Mouse (Mus musculus) monocyte, adult 2 months (primary cell): ENCODE results near the gene Cyth2.

Experiments
- DNase-seq, 2 experiments: peaks; one replicate each; pipeline ENCODE4 v3.0.0; 2022; ENCODE audit warnings: low spot score in 2 of 2, low read depth in 1 of 2

The Cyth2 gene

DNA sequence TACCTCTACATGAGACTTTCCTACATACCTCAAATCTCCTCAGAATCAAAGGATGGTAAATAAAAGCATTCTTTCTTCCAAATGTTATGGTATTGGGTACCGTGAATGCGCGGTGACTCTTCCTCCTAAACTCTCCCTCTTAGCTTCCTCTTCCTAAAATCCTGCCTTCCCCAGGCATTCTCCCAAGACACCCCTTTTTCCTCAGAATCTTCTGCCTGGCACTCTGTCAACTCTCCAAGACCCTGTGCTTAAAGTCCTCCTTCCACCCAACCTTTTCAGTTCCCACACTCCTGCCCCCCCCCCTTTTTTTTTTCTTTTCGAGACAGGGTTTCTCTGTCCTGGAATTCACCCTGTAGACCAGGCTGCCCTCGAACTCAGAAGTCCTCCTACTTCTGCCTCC is 460 bp upstream of the Cyth2 start:
- no peak for DNase-seq

DNA sequence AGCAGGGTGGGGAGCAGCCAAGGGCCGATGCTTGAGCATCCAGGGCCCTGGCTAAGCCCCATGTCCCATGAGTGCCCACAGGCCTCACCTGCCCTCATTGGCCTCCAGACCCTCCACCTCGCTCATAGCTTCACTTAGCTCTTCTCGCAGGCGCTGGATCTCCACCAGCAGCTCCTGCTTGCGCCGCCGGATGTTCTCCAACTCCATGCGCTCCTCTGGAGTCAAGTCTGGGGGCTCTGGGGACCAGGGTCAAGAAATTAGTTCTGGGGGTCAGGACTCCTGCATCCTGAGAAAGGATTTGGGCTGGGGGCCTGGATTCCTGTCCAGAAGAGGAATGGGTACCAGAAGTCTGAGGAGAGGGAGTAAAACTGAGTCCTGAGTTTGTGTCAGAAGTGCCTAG is 1.5 kb downstream of the Cyth2 start:
- DNase-seq: no peak

DNA sequence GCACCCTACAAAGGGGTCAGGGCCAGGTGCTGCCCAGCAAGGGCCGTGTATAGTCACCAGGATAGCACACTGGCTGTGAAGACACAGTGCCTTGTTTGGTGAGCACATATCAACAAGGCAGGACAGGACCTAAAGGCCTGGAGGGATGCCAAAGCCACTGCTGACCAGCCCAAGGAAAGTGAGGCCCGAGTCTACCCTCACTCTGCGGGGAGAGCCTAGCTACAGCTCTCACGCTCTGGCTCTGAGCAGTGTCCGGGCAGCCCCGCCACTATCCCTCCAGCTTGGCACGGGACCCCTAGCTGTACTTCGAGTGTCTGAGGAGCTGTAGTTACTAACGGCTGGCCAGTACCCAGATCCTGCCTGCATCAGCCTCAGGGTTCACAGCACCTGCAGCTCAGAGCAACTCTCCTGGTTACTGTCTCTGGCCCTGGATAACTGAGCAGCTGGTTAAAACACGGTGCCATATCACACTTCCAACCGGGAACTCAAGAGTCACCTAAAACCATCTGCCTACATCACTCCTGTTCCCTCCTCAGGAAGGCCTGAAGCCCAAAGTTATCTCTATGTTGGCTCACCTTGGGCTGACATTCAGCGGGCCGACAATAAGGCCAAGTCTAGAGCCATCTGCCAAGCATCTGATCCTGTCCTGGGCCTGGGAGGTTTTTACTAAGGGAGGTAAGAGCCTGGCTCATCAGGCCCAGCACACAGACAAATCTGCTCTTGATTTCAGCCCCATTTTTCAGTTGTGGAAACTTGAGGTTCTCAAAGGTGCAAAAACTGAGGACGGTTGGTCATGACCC is 4.9 kb downstream of the Cyth2 start:
- DNase-seq: no peak

DNA sequence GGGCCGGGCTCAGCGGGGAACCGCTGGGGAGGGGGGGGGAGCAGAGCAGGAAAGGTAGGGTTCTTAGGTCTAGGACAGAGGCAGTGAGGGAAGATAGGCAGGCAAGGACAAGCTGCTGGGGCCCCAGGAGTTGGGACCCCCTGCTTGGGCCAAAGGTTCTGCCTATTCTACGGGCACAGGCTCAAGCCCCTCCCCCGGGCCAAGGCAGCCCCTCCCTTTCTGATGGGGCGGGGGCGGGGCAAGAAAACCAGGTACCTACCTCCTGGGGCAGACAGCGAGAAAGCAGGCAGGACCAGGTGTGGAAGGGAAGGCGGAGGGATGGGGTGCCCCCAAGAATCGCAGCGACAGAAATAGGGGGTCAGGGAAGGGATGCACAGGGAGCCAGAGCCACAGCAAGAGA is 5.9 kb downstream of the Cyth2 start:
- DNase-seq: no peak

DNA sequence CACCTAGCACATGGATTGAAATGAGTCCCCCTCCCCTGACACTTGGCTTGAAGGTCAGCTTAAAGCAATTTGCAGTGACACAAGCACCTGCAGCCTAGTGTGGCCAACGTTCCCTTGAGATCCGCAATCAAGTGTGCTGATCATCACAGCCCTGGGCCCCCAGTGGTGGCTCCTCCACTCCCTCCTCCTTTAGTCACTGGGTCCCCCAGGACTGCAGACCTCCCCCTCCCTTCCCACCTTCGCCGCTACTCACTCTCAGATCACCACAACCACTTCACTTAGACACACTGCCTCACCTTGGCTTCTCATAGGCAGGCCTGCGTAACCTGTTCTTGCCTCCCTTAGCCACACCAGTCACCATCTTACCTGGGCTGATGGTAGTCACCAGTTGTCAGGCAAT is 8.4 kb downstream of the Cyth2 start:
- DNase-seq: no peak

DNA sequence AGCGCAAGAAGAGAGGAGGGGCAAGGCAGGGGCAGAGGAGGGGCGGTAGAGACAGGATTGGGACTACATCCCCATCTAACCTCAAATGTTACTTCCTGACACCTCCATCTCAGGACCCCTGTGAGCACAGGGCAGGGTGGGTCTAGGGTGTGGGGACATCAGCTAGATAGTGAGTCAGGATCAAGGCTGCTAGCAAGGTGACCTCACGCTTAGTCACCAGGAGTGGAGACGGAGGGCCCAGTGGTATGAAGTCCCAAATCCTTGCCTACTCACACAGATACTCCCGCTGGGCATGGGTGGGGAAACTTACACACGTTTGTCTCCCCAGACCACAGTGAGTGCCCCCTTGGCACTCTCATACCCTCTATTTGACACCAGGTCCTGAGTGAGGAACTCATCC is 11.8 kb downstream of the Cyth2 start:
- no peak for DNase-seq

DNA sequence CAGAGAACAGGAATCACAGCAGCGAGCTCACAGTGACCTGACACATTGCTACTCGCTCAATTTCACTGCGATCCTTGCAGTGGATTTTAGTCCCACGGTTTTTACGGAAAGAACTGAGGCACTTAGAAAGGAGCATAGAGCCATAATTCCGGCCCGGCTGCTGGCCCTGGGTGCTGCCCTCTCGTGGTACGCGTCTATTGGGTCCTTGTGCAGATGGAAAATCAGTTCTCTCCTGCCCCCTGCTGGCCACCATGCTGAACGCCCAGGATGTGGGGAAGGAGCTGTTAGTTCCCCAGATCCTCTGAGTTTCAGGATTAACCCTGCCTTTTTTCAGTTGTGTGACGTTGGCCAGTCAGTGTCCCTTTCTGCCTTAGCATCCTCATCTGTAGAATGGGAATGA is 13.0 kb downstream of the Cyth2 start:
- peak; percentile 74 to 87 for DNase-seq

DNA sequence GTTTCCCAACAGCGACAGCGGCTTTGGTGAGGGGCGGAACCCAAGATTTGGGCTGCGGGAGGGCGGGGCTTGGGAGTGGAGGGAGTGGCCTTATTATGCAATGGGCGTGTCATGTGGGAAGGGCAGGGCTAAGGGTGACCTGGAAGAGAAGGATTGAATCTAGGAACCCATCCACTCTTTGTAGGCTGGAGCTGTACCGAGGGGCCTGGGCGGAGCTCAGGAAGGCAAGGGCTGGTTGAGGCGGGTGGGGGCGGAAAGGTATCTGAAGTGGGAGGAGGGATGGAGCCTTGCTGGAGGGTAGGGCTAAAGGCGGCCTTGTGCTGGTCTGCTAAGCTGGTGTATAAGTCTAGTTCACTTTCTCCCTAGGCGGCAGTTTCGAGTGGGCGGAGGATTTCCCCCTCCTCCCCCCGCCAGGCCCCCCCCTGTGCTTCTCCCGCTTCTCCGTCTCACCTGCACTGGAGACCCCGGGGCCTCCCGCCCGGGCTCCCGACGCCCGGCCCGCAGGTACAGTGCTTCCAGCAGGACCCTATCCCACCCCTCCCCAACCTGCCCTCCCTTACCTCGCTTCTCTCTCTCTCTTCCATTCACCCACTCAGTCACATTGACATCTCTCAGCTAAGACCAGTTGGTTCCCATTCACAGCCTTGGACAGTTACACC is 13.7 kb downstream of the Cyth2 start:
- DNase-seq: no peak

DNA sequence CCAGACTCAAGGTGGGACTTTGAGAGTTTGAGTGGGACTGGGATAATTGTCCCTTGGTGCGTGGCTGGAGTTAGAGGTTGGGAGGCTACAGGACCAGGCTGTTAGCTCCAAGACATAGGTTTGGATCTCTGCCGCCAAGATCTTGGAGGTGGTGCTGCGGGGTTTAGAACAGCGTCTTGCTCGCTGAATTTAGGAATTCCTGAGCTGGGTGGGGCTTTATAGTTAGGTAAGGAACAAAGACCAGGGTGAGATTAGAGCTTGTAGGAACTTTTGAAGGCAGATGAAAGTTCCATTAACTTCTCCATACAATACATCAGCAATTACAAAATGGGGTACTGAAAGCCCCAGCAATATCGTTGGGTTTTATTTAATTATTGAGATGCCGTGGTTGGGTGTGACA is 14.4 kb downstream of the Cyth2 start:
- no peak for DNase-seq

DNA sequence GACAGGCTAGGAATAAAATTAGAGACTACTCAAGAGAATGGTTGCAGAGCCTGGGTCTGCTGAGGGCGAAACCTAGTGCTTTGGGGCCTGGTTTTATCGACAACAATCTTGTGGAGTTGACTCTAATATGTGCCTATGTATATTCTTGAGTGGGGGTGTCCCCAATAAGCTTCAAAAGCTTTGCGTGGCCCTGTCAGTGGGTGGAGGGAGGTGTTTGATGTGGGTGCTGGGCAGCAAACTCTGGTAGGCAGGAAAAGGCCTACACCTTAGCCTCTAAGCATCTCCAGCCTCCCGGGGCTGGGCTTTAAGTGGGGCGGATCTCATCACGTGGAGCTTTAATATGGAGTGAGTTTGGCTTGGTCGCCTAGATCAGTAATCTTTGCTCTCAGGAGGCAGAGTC is 15.4 kb downstream of the Cyth2 start:
- no peak for DNase-seq

DNA sequence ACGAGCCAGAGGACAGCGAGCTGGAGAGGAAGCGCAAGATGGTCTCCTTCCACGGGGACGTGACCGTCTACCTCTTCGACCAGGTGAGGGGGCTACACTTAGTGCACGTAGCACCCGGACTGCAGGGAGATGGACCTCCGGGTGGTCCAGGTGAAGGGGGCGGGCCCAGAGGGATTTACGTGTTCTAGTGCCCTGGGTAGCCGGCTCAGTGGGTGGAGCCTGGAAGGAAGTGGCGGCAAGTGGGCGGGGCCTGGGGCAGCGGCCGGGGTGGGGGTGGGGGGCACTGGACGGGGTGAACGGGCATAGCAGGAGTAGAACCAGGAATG is 15.9 kb downstream of the Cyth2 start:
- DNase-seq: no peak

DNA sequence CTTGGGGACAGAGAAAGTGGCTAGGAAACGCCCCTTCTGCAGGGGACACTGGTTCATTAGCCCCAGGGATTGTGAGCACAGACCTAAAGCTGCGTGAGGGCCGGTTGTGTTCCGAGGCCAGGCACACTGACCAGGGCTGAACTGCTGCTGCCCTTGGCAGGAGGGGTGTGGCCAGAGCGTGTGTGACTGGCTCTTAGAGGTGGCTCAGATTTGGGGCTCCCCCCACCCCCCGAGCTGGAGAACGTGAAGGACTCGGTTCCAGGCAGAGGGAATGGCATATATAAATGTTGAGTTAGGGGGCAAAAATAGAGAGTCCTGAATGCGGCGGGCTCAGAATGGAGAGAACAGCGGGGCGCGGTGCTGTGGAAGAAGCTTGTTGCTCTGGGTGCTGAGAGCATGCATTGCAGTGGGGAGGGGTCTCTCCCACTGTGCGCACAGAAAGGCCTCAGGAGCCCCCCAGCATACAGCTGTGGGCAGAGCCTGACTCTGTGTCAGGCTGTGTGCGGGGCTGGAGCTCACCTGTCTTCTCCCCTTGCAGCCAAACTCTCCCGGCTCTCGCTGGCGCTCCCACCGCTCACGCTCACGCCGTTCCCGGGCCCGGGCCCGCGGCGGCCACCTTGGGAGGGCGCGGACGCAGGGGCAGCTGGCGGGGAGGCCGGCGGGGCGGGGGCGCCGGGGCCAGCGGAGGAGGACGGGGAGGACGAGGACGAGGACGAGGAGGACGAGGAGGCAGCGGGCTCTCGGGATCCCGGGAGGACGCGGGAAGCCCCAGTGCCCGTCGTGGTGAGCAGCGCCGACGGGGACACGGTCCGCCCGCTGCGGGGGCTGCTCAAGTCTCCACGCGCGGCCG is 16.5 kb downstream of the Cyth2 start:
- no peak for DNase-seq

DNA sequence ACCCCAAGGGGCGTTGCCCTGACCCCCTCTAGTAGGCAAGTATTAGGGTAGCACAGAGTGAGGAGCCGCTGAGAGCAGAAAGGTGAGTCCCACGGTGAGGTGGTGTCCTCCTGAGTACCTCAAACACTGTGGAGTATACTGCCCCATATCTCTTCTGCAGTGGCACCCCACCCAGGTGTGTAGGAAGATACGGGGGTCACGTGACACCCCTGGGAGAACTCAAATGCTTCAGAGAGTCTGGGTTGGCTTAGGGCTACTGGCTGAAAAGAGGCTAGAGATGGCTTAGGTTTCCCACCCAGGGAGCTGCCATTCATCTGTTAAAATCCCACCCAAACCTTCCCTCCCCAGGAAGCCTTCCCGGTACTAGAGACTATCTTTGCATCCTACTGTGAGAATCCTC is 17.4 kb downstream of the Cyth2 start:
- DNase-seq: no peak

DNA sequence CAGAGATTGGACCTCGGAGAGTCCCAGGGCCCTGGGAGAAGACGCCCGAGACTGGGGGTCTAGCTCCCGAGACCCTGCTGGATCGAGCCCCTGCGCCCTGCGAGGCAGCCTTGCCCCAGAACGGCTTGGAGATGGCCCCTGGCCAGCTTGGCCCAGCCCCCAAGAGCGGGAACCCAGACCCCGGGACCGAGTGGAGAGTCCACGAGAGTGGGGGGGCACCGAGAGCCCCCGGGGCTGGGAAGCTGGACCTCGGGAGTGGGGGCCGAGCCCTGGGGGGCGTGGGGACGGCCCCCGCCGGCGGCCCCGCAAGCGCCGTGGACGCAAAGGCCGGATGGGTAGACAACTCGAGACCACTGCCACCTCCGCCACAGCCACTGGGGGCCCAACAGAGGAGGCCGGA is 19.4 kb downstream of the Cyth2 start:
- no peak for DNase-seq

DNA sequence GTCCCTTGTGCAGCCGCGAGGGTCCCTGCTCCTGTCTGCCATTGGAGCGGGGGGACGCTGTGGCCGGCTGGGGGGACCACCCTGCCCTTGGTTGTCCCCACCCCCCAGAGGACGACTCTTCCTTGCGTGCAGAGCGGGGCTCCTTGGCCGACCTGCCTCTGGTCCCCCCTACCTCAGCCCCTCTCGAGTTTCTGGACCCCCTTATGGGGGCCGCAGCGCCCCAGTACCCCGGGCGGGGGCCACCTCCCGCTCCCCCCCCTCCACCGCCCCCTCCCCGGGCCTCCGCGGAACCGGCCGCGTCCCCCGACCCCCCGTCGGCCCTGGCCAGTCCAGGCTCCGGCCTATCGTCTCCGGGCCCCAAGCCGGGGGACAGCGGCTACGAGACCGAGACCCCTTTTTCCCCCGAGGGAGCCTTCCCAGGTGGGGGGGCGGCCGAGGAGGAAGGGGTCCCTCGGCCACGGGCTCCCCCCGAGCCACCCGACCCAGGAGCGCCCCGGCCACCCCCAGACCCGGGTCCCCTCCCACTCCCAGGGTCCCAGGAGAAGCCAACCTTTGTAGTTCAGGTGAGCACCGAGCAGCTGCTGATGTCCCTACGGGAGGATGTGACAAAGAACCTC is 20.3 kb downstream of the Cyth2 start:
- DNase-seq: no peak

DNA sequence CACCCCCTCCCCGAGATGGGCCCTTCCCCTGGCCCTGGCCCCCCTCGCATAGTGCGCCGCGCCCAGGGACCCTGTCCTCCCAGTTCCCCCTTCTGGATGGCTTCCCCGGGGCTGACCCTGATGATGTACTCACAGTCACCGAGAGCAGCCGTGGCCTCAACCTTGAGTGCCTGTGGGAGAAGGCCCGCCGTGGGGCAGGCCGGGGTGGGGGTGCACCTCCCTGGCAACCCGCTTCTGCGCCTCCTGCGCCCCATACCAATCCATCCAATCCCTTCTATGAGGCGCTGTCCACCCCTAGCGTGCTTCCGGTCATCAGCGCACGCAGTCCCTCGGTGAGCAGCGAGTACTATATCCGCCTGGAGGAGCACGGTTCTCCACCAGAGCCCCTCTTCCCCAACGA is 21.1 kb downstream of the Cyth2 start:
- DNase-seq: no peak

DNA sequence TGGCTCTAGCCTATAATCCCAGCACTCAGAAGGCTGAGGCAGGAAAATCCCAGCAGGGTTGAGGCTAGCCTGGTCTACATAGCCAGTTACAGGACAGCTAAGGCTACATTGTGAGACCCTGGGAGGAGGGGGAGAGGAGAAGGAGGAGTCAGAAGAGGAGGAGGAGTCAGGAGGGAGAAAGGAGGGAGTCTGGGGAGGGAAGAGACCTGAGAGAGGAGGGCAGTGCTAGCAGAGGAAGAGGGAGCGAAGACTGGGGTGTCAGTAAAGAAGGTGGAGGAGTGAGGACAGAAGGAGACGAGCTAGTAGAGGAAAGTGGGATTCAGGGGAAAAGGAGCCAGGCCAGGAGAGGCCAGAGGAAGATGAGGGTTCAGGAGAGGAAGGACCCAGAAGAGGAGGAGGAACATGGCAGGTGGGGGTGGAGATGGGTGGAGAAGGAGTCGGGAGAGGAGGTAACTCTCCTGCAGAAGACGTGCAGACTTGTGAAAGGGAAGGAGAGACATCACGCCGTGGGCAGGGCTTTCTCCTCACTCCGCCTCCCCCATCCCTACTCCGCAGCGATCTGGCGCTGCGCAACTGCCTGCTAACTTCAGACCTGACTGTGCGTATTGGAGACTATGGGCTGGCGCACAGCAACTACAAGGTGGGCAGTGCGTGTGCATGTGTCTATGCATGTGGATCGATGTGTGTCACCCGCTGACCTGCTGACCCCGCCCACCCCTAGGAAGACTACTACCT is 22.5 kb downstream of the Cyth2 start:
- DNase-seq: no peak

DNA sequence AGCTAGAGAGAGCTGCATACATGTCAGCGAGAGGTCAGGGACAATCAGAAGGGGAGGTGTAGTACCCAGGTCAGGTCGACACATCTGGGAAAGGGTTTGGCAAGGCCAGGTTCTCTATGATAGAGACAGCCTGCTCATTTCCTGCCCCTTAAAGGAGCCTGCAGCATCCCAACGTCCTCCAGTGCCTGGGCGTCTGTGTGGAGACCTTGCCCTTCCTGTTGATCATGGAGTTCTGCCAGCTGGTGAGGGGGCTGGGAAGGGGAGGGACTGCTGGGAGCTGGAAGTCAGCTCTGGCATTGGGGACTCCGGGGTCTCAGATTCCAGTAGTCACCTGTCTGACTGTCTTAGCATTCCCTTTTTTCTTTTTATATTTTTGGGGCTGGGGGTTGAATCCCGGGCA is 23.7 kb downstream of the Cyth2 start:
- DNase-seq: no peak

DNA sequence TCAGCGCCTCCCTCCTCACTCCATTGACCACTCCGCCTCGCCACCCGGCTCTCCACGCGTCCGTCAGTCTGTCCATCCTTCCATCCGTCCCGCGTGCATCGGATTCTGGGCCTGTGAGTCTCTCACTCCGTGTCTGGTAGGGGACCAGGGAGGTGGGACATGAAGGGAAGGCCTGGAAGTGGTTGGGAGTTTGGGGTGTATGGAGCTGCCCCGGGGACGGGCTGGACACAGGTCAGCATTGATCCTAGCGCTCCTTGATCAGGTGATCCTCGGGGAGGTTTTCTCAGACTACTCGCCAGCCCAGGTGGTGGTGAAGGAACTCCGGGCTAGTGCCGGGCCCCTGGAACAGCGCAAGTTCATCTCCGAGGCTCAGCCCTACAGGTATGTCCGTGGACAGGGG is 26.7 kb downstream of the Cyth2 start:
- DNase-seq: no peak

DNA sequence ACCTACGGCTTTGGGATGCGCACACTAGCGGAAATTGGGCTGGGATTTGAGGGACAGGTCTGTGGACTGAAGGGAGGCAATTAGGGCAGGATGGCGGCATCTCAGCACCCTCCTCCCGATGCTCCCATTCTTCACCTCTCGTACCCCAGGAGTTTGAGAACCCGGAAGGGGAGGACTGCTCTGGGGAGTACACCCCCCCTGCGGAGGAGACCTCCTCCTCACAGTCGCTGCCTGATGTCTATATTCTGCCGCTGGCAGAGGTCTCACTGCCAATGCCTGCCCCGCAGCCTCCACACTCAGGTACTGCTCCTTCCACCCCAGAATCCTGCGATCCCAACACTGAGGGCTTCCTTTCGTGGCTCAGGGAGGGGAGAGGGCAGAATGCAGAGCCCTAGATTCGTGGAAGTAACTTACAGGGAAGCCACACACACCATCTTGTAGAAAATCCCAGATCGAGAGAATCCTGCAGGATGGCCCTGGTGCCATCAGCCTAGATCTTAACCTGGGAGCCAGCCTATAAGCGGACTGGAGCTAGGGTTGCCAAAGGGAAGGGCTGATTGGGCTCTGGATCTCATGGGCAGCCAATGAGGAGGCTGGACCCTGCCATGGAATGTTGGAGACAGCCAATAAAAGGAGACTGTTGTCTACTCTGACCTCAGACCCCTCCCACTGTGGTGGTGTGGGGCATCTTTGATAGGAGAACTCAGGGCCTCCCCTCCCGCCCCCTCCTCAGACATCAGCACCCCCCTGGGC is 27.5 kb downstream of the Cyth2 start:
- DNase-seq: no peak
